Mouse (Mus musculus) urinary bladder, adult 18-20 months (tissue): Measurements from ENCODE around the gene Tmem151a.

Experiments used
- DNase-seq, 2 experiments: peaks; one replicate each; pipeline ENCODE4 v3.0.0; 2022; ENCODE audit warnings: low spot score in 2 of 2, mixed read lengths in 2 of 2

Gene Tmem151a

GRCm38 (mm10) chr19:5045531-5045930 is 39.8 kb downstream of the Tmem151a start:
- no peak for DNase-seq

- DNase-seq: no peak
Measured at GRCm38 (mm10) chr19:5041588-5041987, 43.7 kb downstream of the Tmem151a start.

- DNase-seq: peak; percentile 85 to 91
Measured at GRCm38 (mm10) chr19:5040862-5041523, 44.3 kb downstream of the Tmem151a start, which contains the start of gene Brms1. Gene Brms1, plus strand, starts transcription at chr19:5041354.

- no peak for DNase-seq
Measured at GRCm38 (mm10) chr19:5039301-5040114, 45.8 kb downstream of the Tmem151a start.

GRCm38 (mm10) chr19:5038709-5039156 is 46.6 kb downstream of the Tmem151a start, which contains the start of the genes B4gat1 and AC124502.3:
Gene B4gat1, plus strand, starts transcription at chr19:5038826.
Gene AC124502.3, plus strand, starts transcription at chr19:5038891.
- DNase-seq: peak; percentile 80 to 85

- DNase-seq: peak; percentile 60 to 62
Measured at GRCm38 (mm10) chr19:5037678-5038571, 47.4 kb downstream of the Tmem151a start.

- DNase-seq: no peak
Measured at GRCm38 (mm10) chr19:5036577-5036976, 48.8 kb downstream of the Tmem151a start.

GRCm38 (mm10) chr19:5032686-5033085 is 52.6 kb downstream of the Tmem151a start:
- no peak for DNase-seq

- DNase-seq: no peak
Measured at GRCm38 (mm10) chr19:5026111-5026510, 59.2 kb downstream of the Tmem151a start.

- peak; percentile 90 to 94 for DNase-seq
Measured at GRCm38 (mm10) chr19:5023621-5024479, 61.5 kb downstream of the Tmem151a start, which contains the start of gene Slc29a2. Gene Slc29a2, plus strand, starts transcription at chr19:5023860.

- no peak for DNase-seq
Measured at GRCm38 (mm10) chr19:5021416-5021815, 63.9 kb downstream of the Tmem151a start.
